Mouse (Mus musculus) CH12.LX (cell line): Measurements from ENCODE around the gene E130218I03Rik. TPM values are rescaled to one million over a fixed set of nuclear protein-coding genes. Genes with fewer than 3 reads are reported as not detected.

Experiments used
- DNase-seq: peaks from one replicate; pipeline ENCODE4 v3.0.0-alpha.2; 2013; ENCODE audit errors: extremely low read depth
- H3K27ac ChIP-seq: 2 replicates; pipeline ENCODE4 v1.5.1; 2012; ENCODE audit warnings: low read depth, mild to moderate bottlenecking, control low read depth, moderate library complexity; ENCODE audit not compliant: insufficient read depth
- H3K27me3 ChIP-seq: replicated peaks from 2 replicates; pipeline ENCODE3; 2012; ENCODE audit warnings: inconsistent platforms
- H3K36me3 ChIP-seq, 2 experiments: replicated peaks in 1 of 2; 2 replicates each; pipeline versions ENCODE3 to v1.6.1; 2012; ENCODE audit warnings: inconsistent platforms in 1 of 2, low read length in 1 of 2, mild to moderate bottlenecking in 1 of 2, mixed read lengths in 1 of 2, moderate library complexity in 1 of 2; ENCODE audit not compliant: control insufficient read depth in 1 of 2, insufficient read depth in 1 of 2
- H3K4me1 ChIP-seq, 2 experiments: 2 replicates each; pipeline ENCODE4 v1.6.1; 2012; ENCODE audit warnings: inconsistent platforms in 1 of 2, moderate library complexity in 1 of 2; ENCODE audit not compliant: insufficient read depth in 2 of 2, control insufficient read depth in 1 of 2
- H3K4me2 ChIP-seq: 2 replicates; pipeline ENCODE4 v1.6.1; 2012; ENCODE audit warnings: low read depth, mild to moderate bottlenecking, control low read depth; ENCODE audit not compliant: poor library complexity, insufficient read depth, severe bottlenecking
- H3K4me3 ChIP-seq, 3 experiments: fragments of 150-350 bp in 1 of 3; sonication (generic) in 1 of 3; replicated peaks in 1 of 3; 2 replicates each; pipeline versions ENCODE3 to v1.5.1; 2011 to 2012; ENCODE audit warnings: low read depth in 2 of 3, low read length in 2 of 3, mild to moderate bottlenecking in 2 of 3, moderate library complexity in 2 of 3, control low read depth in 1 of 3, improper control_type of control experiment in 1 of 3, inconsistent platforms in 1 of 3, mixed read lengths in 1 of 3; ENCODE audit not compliant: poor library complexity in 1 of 3
- H3K79me2 ChIP-seq: replicated peaks from 2 replicates; pipeline ENCODE4 v1.6.1; 2012; ENCODE audit warnings: mild to moderate bottlenecking, moderate library complexity; ENCODE audit not compliant: control insufficient read depth, poor library complexity, insufficient read depth, severe bottlenecking; ENCODE audit errors: extremely low read depth
- H3K9ac ChIP-seq: 2 replicates; pipeline ENCODE4 v1.6.1; 2012; ENCODE audit warnings: low read depth, mild to moderate bottlenecking, control low read depth, moderate library complexity; ENCODE audit not compliant: insufficient read depth
- H3K9me3 ChIP-seq: replicated peaks from 2 replicates; pipeline ENCODE3; 2012; ENCODE audit warnings: low read length, inconsistent platforms, mixed read lengths
- BHLHE40 ChIP-seq: IDR thresholded peaks from 2 replicates; pipeline ENCODE4 v1.6.1; 2011; ENCODE audit warnings: mild to moderate bottlenecking, low read depth, low read length, improper control_type of control experiment
- CHD1 ChIP-seq: IDR thresholded peaks from 2 replicates; pipeline ENCODE4 v1.6.1; 2012; ENCODE audit warnings: low read depth, low read length, improper control_type of control experiment, inconsistent platforms
- CHD2 ChIP-seq: IDR thresholded peaks from 2 replicates; pipeline ENCODE4 v1.6.1; 2011; ENCODE audit warnings: low read length, improper control_type of control experiment
- ELF1 ChIP-seq: IDR thresholded peaks from 2 replicates; pipeline ENCODE4 v1.6.1; 2014; ENCODE audit warnings: low read depth, mild to moderate bottlenecking, inconsistent platforms, low read length, improper control_type of control experiment
- EP300 ChIP-seq: IDR thresholded peaks from 2 replicates; pipeline ENCODE4 v1.6.1; 2011; ENCODE audit warnings: low read length, improper control_type of control experiment
- GABPA ChIP-seq: IDR thresholded peaks from 2 replicates; pipeline ENCODE4 v1.6.1; 2012; ENCODE audit warnings: low read depth, low read length, improper control_type of control experiment, inconsistent platforms; ENCODE audit not compliant: insufficient replicate concordance
- HCFC1 ChIP-seq: IDR thresholded peaks from 2 replicates; pipeline ENCODE4 v1.6.1; 2012; ENCODE audit warnings: low read depth, mild to moderate bottlenecking, inconsistent platforms, low read length, improper control_type of control experiment
- IRF4 ChIP-seq: IDR thresholded peaks from 2 replicates; pipeline ENCODE4 v1.6.1; 2014; ENCODE audit warnings: low read depth, mild to moderate bottlenecking, inconsistent platforms, low read length, improper control_type of control experiment
- JUN ChIP-seq: IDR thresholded peaks from 2 replicates; pipeline ENCODE4 v1.6.1; 2011; ENCODE audit warnings: low read depth, mild to moderate bottlenecking, low read length, improper control_type of control experiment, moderate library complexity; ENCODE audit not compliant: insufficient read depth
- JUND ChIP-seq: conservative IDR thresholded peaks from 2 replicates; pipeline ENCODE4 v1.6.1; 2011; ENCODE audit warnings: low read depth, low read length, improper control_type of control experiment
- MAFK ChIP-seq: IDR thresholded peaks from 2 replicates; pipeline ENCODE4 v1.6.1; 2011; ENCODE audit warnings: low read length, improper control_type of control experiment; ENCODE audit not compliant: insufficient replicate concordance
- MAX ChIP-seq: IDR thresholded peaks from 2 replicates; pipeline ENCODE4 v1.6.1; 2011; ENCODE audit warnings: low read length, improper control_type of control experiment
- MEF2A ChIP-seq: IDR thresholded peaks from 2 replicates; pipeline ENCODE4 v1.6.1; 2014; ENCODE audit warnings: low read depth, mild to moderate bottlenecking, inconsistent platforms, low read length, improper control_type of control experiment, borderline replicate concordance
- MXI1 ChIP-seq: IDR thresholded peaks from 2 replicates; pipeline ENCODE4 v1.6.1; 2011; ENCODE audit warnings: mild to moderate bottlenecking, low read depth, low read length, improper control_type of control experiment
- MYC ChIP-seq: IDR thresholded peaks from 2 replicates; pipeline ENCODE4 v1.6.1; 2011; ENCODE audit warnings: low read depth, mild to moderate bottlenecking, improper control_type of control experiment, low read length
- NELFE ChIP-seq: IDR thresholded peaks from 2 replicates; pipeline ENCODE4 v1.6.1; 2011; ENCODE audit warnings: low read depth, low read length, improper control_type of control experiment
- NRF1 ChIP-seq: IDR thresholded peaks from 2 replicates; pipeline ENCODE4 v1.6.1; 2014; ENCODE audit warnings: low read depth, mild to moderate bottlenecking, inconsistent platforms, low read length, improper control_type of control experiment, moderate library complexity
- PAX5 ChIP-seq: IDR thresholded peaks from 2 replicates; pipeline ENCODE4 v1.6.1; 2012; ENCODE audit warnings: low read length, inconsistent platforms, mixed read lengths
- POLR2A ChIP-seq: IDR thresholded peaks from 2 replicates; pipeline ENCODE4 v1.6.1; 2011; ENCODE audit warnings: low read depth, mild to moderate bottlenecking, improper control_type of control experiment, low read length
- RAD21 ChIP-seq: IDR thresholded peaks from 2 replicates; pipeline ENCODE4 v1.6.1; 2011; ENCODE audit warnings: low read depth, mild to moderate bottlenecking, low read length, improper control_type of control experiment, moderate library complexity
- RCOR1 ChIP-seq: conservative IDR thresholded peaks from 2 replicates; pipeline ENCODE4 v1.6.1; 2012; ENCODE audit warnings: low read depth, mild to moderate bottlenecking, inconsistent platforms, low read length, improper control_type of control experiment
- SIN3A ChIP-seq: IDR thresholded peaks from 2 replicates; pipeline ENCODE4 v1.6.1; 2012; ENCODE audit warnings: low read length, improper control_type of control experiment, inconsistent platforms
- TBP ChIP-seq: conservative IDR thresholded peaks from 2 replicates; pipeline ENCODE4 v1.6.1; 2011; ENCODE audit warnings: low read depth, low read length, improper control_type of control experiment
- TCF12 ChIP-seq: IDR thresholded peaks from 2 replicates; pipeline ENCODE4 v1.6.1; 2014; ENCODE audit warnings: low read depth, mild to moderate bottlenecking, inconsistent platforms, low read length, improper control_type of control experiment
- USF1 ChIP-seq: IDR thresholded peaks from 2 replicates; pipeline ENCODE4 v1.6.1; 2014; ENCODE audit warnings: low read depth, mild to moderate bottlenecking, inconsistent platforms, low read length, improper control_type of control experiment
- USF2 ChIP-seq: conservative IDR thresholded peaks from 2 replicates; pipeline ENCODE4 v1.6.1; 2011; ENCODE audit warnings: low read depth, low read length, improper control_type of control experiment
- ZMIZ1 ChIP-seq: IDR thresholded peaks from 2 replicates; pipeline ENCODE4 v1.6.1; 2012; ENCODE audit warnings: low read depth, mild to moderate bottlenecking, inconsistent platforms, low read length, improper control_type of control experiment
- ZNF384 ChIP-seq: IDR thresholded peaks from 2 replicates; pipeline ENCODE4 v1.6.1; 2012; ENCODE audit warnings: low read depth, low read length, improper control_type of control experiment, inconsistent platforms
- dilution Hi-C: fragments of 300-500 bp; cut with MboI; formaldehyde crosslinking; loops from 2 replicates; pipeline ENCODE4 v1.14.3; 2020; ENCODE audit warnings: low sequenced_read_pairs; ENCODE audit not compliant: extremely low pct_unique_long_range_greater_than_20kb, extremely low pct_ligation_motif_present
- in situ Hi-C: fragments of 300-500 bp; cut with MboI; formaldehyde crosslinking; loops from 3 replicates; pipeline ENCODE4 v1.14.3; 2019; ENCODE audit warnings: low sequenced_read_pairs, low pct_ligation_motif_present, low pct_unique_long_range_greater_than_20kb, mixed read lengths
- polyA plus RNA-seq: library from polyadenylated mRNA; unstranded; fragments of >175 nt; gene quantifications from 2 replicates; pipeline ENCODE4 v1.2.1, GENCODE M21; 2012; ENCODE audit warnings: low read depth; ENCODE audit not compliant: insufficient read length
- total RNA-seq, 2 experiments: library from RNA; depleted of rRNA; stranded (reverse); fragments of 300-350 nt in 1 of 2; fragments of >200 nt in 1 of 2; gene quantifications; 2 replicates each; pipeline ENCODE4 v1.2.3; 2012 to 2014

E130218I03Rik gene
- total and polyA plus RNA-seq, 3 experiments: 1.6 to 2.9 TPM; not detected in 1

DNA sequence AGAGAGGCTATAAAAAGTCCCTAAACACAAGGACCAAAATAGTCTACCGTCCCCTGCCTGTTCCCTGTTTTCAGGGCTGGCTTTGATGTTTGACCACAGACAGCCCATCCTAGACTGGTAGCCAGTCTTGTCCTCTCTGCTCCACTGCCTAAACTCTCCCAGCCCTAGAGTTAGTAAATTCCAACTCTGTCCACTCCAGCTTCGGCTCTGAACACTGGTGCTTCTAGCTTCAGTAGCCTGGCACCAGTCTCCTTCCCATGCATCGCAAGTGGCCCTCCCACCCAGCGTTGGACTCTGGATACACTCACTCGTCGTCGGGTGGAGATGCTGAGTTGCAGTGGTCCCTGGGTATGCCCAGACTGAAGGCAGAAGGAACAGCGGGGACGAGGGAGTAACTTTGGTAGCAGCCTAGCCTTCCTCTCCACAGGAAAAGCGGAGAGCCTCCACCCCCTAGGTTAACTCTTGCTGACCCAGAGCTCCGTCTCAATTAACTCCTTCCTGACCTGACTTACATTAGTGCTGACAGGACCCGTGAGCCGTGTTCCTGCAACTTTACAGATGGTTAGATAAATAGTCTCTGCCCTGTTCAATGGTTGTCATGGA, 10.4 kb downstream of the E130218I03Rik start, which contains the start of gene Grrp1:
Grrp1 (minus strand) TSS at position 385 of the 603 bp plus-strand sequence.
- Histone ChIP-seq H3K4me1 (peaks cover 3 to 5% of the 10 kb centered on the region in 2 experiments; a peak in 3 of 4 replicates), H3K4me3 (no peak within 1 kb of the TSS)

GRCm38 (mm10) chr4:134254835-134255234, 11.4 kb downstream of the E130218I03Rik start:
- H3K4me2 ChIP-seq: no peak overlapping the region
- no peaks in the 10 kb centered on the region for H3K36me3 ChIP-seq
- DNase-seq: no peak
- H3K4me1 ChIP-seq: peaks cover 1 to 3% of the 10 kb centered on the region in 2 experiments; a peak in 3 of 4 replicates
- no peak overlapping the region for H3K27ac ChIP-seq
- dilution Hi-C loops: no loop called here
- TF ChIP-seq CHD2: no peak
- no peak for TF ChIP-seq USF2
- no peak for TF ChIP-seq JUND
- no peak for TF ChIP-seq NELFE
- no peak for TF ChIP-seq TBP
- TF ChIP-seq PAX5: no peak
- no peak for TF ChIP-seq RAD21
- no peak for TF ChIP-seq BHLHE40
- TF ChIP-seq MAFK: no peak
- no peak for TF ChIP-seq TCF12
- TF ChIP-seq MYC: no peak
- TF ChIP-seq ELF1: no peak
- TF ChIP-seq ZNF384: no peak
- no peak for TF ChIP-seq HCFC1
- no peak for TF ChIP-seq SIN3A
- TF ChIP-seq MXI1: no peak
- TF ChIP-seq RCOR1: no peak
- no peak for TF ChIP-seq GABPA
- TF ChIP-seq CHD1: no peak
- no peak for TF ChIP-seq MEF2A
- TF ChIP-seq, all 38 proteins: peak for 0
- in situ Hi-C loops: loop anchor here (25.0 kb wide), 1 partner anchor 232 kb away; the partner anchor contains the start of gene Paqr7
- Histone ChIP-seq H3K79me2 (no peaks in the 10 kb centered on the region), H3K27me3 (peaks cover 50% of the 10 kb centered on the region), H3K4me3 (no peak overlapping the region), H3K9ac (no peak overlapping the region), H3K9me3 (peaks cover 12% of the 10 kb centered on the region)

More for the DNA sequence above, 10.4 kb downstream of the E130218I03Rik start, which contains the start of gene Grrp1:
- H3K27me3 ChIP-seq: peaks cover 60% of the 10 kb centered on the region
- H3K4me2 ChIP-seq: no peak within 1 kb of the TSS
- in situ Hi-C loops: loop anchor here (25.0 kb wide), 1 partner anchor 233 kb away; the partner anchor contains the start of gene Paqr7
- H3K9ac ChIP-seq: no peak within 1 kb of the TSS
- H3K36me3 ChIP-seq: no peaks in the 10 kb centered on the region
- dilution Hi-C loops: no loop called here
- TF ChIP-seq NRF1: no peak
- TF ChIP-seq NELFE: no peak
- no peak for TF ChIP-seq RCOR1
- TF ChIP-seq ZMIZ1: no peak
- TF ChIP-seq IRF4: no peak
- no peak for TF ChIP-seq MAFK
- no peak for TF ChIP-seq ZNF384
- no peak for TF ChIP-seq USF1
- no peak for TF ChIP-seq MEF2A
- no peak for TF ChIP-seq ELF1
- no peak for TF ChIP-seq JUN
- no peak for TF ChIP-seq POLR2A
- TF ChIP-seq GABPA: no peak
- TF ChIP-seq TBP: no peak
- TF ChIP-seq PAX5: no peak
- no peak for TF ChIP-seq EP300
- no peak for TF ChIP-seq MAX
- no peak within 1 kb of the TSS for H3K27ac ChIP-seq
- peaks cover 12% of the 10 kb centered on the region for H3K9me3 ChIP-seq
- DNase-seq: no peak
- H3K79me2 ChIP-seq: no peaks in the 10 kb centered on the region
